Mouse (Mus musculus): ENCODE results near the gene Vps13d.
A peak's percentile ranks its signal among the peaks of the same experiment; 100 is the strongest.

Gene Vps13d

GRCm38 (mm10) chr4:144974458-144974857 lies 220.3 kb downstream of the Vps13d start:
- DNase-seq (ENCODE audit: low spot score): no peak

GRCm38 (mm10) chr4:144972948-144973720 lies 221.7 kb downstream of the Vps13d start:
- no peak for DNase-seq (ENCODE audit: low spot score)

GRCm38 (mm10) chr4:144971048-144971447 lies 223.8 kb downstream of the Vps13d start:
- no peak for DNase-seq (ENCODE audit: low spot score)

DNA sequence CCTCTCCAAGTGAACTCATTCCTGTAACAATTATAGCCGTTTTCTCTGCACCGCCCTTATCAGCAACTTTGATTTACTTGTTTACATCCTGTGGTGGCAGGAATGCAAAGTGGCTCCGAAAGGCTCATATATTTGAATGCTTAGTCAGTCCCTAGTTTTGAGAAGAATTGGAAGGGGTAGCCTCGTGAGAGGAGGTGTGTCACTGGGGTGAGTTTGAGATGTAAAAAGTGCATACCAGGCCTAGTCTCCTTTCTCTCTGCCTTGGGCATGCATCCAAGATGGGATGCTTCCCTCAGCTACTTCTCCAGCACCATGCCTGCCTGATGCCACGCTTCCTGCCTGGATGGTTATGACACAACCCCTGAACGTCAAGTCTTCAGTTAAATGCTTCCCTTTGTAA lies 225.8 kb downstream of the Vps13d start:
- DNase-seq (ENCODE audit: low spot score): no peak

DNA sequence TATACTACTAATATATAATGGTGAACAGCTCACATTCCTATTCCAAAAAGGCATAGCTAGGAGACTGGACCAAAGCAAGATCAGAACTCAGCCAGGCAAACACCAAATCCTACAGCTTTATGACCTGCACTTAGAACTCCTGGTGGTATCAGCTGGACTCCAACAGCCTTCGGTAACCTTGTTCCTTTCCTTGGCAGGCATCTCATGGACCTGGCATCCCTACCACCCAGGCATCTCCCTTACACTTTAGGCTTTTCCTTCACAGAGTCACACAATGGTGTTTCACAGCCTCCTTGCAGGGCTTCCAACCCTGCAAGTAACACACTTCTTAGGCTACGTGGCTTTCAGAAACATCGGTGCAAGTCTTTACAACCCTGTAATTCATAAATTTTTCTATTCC lies 226.4 kb downstream of the Vps13d start:
- no peak for DNase-seq (ENCODE audit: low spot score)

- no peak for DNase-seq (ENCODE audit: low spot score)
Observed at GRCm38 (mm10) chr4:144965255-144965654, 229.6 kb downstream of the Vps13d start.

DNA sequence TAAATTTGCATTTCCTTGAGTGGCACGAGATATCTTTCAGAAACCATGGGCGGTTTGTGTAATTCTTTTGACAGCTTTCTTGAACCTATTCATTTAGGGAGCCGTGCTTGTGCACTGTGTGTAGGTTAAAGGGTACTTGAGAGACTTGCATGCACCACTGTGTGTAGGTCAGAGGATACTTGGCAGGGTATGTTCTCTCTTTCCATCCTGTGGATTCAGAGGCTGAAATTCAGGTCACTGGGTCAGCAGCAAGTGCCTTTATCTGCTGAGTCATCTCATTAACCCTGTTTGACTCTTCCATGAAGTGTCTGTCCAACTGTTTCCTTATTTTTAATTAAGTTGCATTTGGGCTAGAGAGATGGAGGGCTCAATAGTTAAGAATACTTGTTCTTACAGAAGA lies 233.1 kb downstream of the Vps13d start:
- DNase-seq (ENCODE audit: low spot score): no peak

DNA sequence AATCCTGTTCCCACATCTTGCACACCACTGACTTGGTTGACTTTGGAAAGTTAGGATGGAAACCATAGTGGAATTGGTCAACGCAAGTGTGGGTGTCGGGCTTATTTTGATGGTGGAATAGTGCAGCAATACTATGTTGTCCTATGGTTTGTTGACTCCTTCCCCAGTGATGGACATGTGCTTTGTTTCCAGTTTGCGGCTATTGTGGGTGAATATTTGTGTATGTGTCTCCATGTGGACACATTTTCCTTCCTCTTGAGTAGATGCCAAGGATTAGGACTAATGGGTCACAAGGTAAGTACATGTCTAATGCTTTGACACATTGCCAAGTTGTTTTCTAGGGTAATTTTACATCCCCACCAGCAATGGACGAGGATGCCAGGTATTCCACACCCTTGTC lies 233.6 kb downstream of the Vps13d start:
- DNase-seq (ENCODE audit: low spot score): no peak

DNA sequence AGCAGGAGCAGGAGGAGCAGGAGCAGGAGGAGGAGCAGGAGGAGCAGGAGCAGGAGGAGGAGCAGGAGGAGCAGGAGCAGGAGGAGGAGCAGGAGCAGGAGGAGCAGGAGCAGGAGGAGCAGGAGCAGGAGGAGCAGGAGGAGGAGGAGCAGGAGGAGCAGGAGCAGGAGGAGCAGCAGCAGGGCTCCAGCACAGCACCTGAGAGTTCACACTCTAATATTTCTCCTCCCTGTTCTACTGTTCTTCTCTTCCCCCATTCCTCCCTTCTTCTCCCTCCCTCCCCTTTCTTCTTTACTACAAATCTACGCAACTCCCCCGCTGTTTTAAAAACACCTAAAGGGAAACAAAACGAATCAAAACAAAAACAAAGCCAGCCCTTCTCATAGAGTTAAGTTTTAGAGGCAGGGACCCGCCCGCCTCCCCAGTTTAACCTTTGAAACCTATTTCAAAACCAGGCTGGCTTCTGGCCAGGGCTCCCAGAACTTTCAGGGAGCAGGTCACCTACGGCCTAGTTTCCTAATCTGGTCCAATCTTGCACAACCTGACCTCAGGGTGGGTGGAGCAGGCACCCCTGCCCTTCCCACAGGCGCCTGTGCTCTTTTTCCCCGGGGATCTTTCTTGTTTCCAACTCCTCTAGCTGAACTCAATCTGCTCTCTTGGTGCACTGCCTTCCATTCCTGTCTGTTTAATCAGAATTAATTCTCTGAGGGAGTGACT lies 234.5 kb downstream of the Vps13d start:
- no peak for DNase-seq (ENCODE audit: low spot score)

DNA sequence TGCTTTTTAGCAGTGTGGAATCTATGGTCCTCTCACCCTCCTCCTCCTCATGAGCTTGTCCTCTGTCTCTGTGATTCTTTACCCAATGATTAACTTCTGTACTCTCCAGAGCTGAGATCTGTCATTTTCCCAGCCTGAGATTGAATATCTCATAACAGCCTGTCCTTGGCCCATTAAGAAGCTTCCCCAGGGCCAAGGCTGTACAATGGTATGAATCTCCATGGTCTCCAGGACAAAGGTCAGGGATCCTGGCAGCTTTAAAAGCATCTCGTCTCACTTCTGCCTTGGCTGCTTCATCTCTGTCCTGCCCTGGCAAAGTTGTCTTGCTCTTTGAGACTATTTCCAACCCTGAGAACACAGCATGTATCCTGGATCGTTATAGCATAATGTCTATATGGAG lies 237.1 kb downstream of the Vps13d start:
- no peak for DNase-seq (ENCODE audit: low spot score)

GRCm38 (mm10) chr4:144957186-144957585 lies 237.6 kb downstream of the Vps13d start:
- DNase-seq (ENCODE audit: low spot score): no peak

DNA sequence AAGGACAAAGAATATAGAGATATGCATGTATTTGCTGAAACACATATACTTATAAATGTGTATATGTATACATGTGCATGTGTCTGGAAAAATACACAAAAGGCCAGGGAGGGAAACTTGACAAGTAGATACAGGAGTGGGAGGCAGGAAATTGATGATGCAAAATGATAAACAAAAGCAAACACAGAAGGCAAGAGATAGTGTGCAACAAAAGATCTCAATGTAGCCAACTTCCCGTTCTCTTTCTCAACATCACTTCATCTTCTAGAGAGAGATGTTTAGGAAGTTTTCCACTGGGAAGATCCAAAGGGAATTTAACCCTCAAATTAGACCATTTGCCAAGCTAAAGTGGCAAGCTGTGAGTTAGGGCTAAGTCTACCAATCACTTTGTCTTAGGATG lies 238.5 kb downstream of the Vps13d start:
- no peak for DNase-seq (ENCODE audit: low spot score)

DNA sequence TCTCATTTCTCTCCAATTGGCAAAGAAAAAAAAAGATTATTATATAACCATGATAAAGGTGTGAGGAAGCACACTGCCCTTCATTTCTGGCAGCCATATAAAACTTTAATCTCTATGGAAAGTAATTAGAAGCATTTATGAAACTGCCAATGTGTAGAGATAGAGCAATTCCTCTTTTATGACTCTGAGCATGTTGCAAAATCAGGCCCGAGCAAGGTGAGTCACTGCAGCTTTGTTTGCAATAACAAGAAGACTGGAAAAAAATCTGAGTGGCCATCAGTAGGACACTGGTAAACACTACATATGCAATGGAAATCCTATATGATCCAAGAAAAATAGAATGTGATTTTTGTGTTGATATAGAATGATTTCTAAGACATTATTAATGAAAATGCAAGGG lies 238.9 kb downstream of the Vps13d start:
- no peak for DNase-seq (ENCODE audit: low spot score)

DNA sequence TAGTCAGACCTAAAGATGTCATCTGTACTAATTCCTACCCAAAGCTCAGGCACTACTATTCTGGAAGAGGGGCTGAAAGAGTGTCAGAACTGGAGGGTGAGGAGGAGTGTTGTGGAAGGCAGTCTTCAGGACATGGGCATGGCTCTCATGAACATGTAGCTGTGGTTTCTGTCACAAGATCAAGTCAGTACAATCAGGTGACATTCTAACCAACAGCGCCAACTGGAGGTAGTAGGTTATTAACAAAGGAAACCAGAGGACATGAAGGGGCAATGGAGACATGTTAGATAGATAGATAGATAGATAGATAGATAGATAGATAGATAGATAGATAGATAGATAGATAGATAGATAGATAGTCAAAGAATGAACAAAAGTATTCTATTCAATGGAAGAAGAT lies 241.4 kb downstream of the Vps13d start:
- no peak for DNase-seq (ENCODE audit: low spot score)

DNA sequence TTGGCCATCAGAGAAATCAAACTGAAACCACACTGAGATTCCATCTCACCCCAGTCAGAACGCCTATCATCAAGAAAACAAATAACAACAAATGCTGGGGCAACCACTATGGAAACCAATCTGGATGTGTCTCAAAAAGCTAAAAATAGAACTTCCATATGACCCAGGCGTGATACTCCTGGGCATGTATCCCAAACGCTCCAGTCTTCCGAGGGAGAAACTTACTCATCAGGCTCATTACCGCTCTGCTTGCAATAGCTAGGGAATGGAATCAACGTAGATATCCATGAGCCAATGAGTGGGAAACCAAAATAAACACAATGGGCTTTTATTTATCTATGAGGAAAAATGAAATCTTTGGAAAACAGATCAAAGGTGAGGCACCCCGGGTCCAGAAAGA lies 242.9 kb downstream of the Vps13d start:
- DNase-seq (ENCODE audit: low spot score): no peak

DNA sequence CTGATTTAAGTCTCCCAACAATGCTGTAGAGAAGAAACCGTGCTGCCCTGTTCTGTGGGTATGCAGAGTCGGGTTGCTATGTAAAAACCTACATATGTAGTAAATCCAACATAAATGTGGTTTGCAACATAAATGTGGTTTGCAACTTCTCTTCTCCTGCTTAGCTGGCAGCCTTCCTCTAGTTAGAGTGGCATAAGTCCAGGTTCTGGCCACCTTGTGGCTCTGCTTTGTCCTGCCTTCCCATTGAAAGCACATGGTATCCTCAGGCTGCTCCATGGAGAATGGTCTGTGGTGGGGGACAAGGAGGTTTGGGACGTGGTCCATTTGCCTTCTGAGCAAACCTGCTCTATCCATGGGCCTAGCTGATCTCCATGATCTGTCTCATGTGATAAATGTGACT lies 243.9 kb downstream of the Vps13d start:
- DNase-seq (ENCODE audit: low spot score): no peak

- DNase-seq (ENCODE audit: low spot score): no peak
Observed at GRCm38 (mm10) chr4:144950327-144950711, 244.5 kb downstream of the Vps13d start.

DNA sequence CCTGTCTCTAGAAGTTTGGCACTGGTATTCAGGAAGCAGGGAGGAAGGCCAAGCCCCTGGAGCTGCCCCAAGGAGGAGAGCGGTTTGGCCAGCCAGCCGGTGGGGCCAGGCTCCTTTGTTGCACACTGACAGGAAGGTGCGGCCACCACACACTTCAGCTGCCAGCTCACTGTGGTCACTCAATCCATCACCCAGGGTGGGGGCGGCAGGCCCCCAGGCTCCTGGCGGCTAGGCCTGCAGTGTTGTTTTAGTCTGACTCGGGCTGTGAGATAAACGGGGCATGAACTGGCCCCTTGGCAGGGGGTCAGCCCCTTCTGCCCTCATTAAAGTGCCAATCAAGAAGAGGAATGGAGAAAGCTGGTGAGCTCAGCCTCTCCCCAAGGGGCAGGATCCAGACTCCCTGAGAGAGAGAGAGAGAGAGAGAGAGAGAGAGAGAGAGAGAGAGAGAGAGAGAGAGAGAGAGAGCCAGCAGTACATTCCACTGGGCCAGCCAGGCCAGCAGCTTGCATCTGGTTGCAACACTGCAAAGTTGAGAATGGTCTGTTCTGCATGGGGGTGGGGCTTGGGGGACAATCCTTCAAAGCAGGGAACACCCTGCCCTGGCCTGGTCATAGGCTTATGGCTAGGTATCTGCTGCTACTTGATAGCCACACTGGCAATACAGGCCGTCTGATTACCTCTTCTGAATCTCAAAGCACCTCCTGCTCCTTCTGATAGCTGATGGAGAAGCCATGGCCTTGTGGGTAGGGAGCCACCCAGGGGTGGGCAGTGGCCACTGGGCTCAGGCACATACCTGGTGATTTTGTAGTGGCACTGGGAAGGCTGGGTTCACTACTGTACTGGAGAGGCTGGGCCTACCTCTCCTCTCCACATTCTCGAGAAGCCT lies 245.1 kb downstream of the Vps13d start:
- DNase-seq (ENCODE audit: low spot score): peak; percentile 80

DNA sequence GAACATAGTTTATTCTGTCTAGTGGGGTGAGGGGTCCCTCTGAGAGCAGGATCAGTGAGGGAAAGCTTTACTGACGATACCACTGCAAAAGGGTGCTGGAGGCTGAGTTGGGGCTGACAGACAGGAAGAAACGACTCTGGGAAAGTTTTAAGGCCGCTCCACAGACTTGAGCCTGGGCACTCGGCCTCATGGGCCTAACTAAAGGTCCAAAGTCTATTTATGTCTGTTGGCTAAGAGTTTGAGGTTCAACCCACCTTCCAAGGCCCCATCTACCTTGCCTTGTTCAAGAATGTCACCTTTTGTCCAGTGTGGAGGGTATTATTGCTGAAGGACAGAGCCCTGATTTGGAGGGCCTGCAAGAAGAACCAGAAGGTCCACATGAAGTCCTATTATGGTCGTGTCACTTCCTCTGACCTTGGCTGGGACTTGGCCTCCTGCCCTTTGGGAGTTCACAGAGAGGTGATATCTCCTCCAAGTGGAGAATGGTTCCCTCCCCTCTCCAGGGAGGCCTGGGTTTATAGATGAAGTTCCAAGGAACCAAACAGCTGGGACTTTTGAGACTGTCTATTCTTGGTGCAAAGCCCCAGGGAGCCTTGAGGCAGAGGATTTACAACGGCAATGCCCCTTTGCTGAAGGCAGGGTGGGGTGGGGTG lies 246.9 kb downstream of the Vps13d start:
- no peak for DNase-seq (ENCODE audit: low spot score)

- no peak for DNase-seq (ENCODE audit: low spot score)
Observed at GRCm38 (mm10) chr4:144943273-144943672, 251.5 kb downstream of the Vps13d start.

- DNase-seq (ENCODE audit: low spot score): no peak
Observed at GRCm38 (mm10) chr4:144942433-144942832, 252.4 kb downstream of the Vps13d start.

DNA sequence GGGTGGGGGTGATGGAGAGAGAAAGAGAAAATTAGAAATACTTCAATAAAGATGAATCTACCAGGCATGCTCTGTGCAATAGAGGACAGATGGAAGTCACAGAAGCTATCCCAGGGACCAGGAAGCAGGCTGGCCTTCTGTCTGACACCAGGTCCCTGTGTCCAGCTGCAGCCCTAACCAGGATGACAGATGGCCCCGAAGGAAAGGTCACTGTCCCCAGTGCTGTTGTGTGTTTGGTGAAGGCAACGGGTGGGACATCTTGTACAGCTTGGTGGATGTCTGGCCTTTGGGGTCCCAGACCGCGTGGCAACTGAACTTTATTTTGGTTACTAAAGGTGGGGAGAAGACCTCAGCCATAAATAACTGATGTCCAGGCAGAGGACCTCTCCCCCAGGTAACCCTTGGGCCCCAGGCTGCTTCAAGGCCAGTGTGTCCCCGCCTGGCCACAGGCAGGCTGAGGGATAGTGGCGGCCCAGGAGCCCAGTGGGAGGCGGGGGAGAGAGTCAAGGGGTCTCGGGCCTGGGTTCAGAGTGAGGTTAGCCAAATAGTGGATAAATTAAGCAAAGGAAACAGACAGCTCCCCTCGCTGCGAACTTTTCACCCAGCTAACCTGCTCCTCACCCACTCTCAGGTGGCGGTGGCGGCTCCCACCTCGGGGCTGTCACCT lies 253.9 kb downstream of the Vps13d start:
- DNase-seq (ENCODE audit: low spot score): no peak

All from c-Kit-positive CD71-positive TER-119-positive erythroid progenitor cells, embryonic 14.5 days (primary cell).